Mouse (Mus musculus) cerebellum, adult 18-20 months (tissue): ENCODE data around the gene Ntn5.

Experiments used
- DNase-seq, 2 experiments: peaks; one replicate each; pipeline ENCODE4 v3.0.0; 2021

Ntn5 gene

GRCm38 (mm10) chr7:45700301-45701015 lies 16.6 kb downstream of the Ntn5 start:
- peak; percentile 84 to 87 for DNase-seq

GRCm38 (mm10) chr7:45701072-45701471 lies 17.2 kb downstream of the Ntn5 start:
- DNase-seq, result peak in 1 of 2 experiments; percentile 60

DNA sequence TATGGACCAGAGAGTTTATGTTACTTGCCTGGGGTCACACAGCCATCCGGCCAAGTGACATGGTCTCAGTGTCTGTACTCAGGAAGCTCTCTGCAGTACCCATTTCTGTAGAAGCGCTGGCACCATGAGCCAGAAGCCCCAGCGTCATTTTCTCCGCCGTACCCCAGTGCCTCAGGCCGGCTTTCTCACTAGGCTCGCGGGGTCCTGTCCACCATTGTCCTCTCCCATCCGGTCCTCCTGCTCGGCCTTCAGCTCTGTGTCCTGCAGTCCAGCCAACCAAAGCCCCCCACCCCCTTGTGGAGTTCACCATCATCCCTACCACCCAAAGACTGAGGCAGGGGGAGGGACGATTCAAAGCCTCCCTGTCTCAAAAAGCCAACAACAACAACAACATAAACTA lies 17.8 kb downstream of the Ntn5 start:
- peak in 1 of 2 experiments; percentile 22 for DNase-seq

- DNase-seq, result peak in 1 of 2 experiments; percentile 21
Observed at GRCm38 (mm10) chr7:45702316-45702715, 18.5 kb downstream of the Ntn5 start.

- peak in 1 of 2 experiments; percentile 23 for DNase-seq
Observed at GRCm38 (mm10) chr7:45702809-45703520, 19.1 kb downstream of the Ntn5 start.

- DNase-seq, result no peak
Observed at GRCm38 (mm10) chr7:45703521-45704033, 19.8 kb downstream of the Ntn5 start.

GRCm38 (mm10) chr7:45704046-45704559 lies 20.3 kb downstream of the Ntn5 start:
- DNase-seq, result peak; percentile 71 to 74

DNA sequence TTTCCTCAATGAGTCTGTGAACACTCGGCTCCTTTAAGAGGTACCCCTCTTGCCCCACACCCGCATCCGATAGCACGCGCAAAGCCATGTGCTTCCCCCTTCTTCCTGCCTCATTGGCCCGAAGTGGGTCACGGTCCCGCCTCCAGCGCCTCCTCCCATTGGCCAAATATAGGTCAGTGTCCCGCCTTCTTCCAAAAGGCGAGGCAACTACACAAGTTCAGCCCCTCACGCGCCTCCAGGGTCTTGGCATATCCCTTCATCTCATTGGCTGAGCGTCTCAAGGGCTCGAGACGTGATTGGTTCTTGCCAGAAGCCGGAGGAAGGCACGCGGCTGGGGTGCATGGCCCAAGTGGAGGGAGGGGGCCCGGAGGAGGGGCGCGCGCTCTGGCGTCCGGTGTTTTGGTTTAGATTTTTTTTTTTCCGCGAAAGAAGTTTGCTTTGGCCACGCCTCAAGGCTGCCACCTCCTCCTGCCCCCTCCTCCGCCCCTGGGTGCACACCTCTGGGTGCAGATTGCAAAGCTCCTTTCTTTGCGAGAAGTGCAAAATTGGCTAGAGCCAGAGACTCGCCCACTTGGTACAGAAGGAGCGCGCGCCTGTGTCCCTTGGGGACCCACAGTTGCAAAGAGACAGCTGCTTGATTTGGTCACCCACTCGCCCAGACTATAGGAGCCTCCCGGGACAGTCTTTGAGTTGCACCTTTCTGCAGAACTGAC lies 21.1 kb downstream of the Ntn5 start, which contains the start of gene Dbp:
Gene Dbp, plus strand, starts transcription at position 359 of the 713 bp plus-strand sequence.
- peak; percentile 97 to 100 for DNase-seq

DNA sequence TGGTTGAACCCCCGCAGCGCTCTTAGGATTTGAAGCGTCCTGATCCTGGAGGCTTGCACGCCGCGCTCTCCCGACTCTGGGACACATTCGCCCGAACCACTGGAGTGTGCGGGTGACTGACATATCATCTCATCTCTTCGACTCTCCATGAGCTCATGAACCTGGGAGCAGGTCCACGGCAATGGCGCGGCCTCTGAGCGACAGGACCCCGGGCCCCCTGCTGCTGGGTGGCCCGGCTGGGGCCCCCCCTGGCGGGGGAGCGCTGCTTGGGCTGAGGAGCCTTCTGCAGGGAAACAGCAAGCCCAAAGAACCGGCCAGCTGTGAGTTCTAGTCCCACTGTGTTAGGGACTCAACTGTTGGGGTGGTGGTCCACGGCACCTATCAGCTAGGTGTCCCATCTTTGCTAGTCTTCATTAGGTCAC lies 21.6 kb downstream of the Ntn5 start:
- no peak for DNase-seq

DNA sequence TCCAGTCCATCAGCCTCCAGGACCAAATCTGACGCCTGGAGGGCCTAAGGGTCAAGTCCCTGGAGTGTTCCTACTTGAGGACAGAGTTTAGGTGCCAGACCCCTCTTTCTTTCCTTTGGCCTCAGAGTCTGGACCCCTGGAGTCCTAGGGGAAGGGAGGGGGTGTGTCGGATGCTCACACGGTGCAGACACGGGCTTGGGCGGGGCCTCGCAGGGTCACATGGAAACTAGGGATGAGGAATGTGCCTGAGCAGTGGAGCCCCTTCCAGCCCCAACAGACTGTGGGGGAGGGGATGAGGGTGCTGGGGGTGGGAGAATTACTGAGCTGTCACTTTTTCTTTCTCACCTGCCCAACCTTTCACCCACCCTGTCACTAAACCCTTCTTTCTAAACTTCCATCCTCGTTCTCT lies 22.1 kb downstream of the Ntn5 start:
- peak; percentile 70 to 74 for DNase-seq

DNA sequence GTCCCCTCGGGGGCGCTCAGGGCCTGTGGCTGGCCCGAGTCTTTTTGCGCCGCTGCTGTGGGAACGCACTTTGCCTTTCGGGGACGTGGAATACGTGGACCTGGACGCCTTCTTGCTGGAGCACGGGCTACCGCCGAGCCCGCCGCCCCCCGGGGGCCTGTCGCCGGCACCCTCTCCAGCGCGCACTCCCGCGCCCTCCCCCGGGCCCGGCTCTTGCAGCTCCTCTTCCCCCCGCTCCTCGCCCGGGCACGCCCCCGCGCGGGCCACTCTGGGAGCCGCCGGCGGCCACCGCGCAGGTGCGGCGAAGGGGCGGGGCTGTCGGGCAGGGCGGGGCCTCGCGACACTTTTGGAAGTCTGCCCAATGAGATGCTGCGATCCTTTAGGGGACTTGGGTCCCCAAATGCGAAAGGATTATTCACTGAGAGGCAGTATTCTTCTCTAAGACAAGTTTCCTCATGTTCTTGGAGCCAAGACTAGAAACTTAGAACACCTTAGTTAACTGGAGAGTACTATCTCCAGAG lies 23.0 kb downstream of the Ntn5 start:
- peak; percentile 80 to 89 for DNase-seq

GRCm38 (mm10) chr7:45707375-45707967 lies 23.6 kb downstream of the Ntn5 start:
- peak; percentile 95 to 96 for DNase-seq

GRCm38 (mm10) chr7:45708221-45708761 lies 24.5 kb downstream of the Ntn5 start:
- peak in 1 of 2 experiments; percentile 43 for DNase-seq

- DNase-seq, result peak in 1 of 2 experiments; percentile 23
Observed at GRCm38 (mm10) chr7:45709036-45709435, 25.2 kb downstream of the Ntn5 start.

DNA sequence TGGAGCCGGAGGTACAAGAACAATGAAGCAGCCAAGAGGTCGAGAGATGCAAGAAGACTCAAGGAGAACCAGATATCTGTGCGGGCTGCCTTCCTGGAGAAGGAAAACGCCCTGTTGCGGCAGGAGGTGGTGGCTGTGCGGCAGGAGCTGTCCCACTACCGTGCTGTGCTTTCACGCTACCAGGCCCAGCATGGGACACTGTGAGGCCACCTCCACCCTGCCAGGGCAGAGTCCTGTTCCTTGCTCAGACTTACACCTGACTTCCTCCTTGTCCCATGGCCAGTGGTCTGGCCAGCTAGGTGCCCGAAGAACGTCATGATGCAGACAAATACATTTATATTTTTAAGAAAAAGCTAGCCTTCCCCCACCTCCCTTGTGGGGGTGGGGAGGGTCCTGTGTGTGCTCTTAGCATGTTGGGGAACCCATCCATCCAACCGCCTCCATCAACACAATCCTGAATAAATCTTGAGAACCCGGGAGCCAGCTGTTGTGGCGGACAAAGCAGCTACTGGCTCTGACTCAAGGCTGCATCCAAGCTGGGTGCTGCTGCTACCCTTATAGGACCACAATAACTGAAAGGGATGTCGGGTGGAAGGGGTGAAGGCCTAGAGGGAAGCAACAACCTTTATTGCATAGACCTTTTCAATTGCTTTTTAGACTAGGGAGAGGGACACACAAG lies 26.0 kb downstream of the Ntn5 start:
- peak in 1 of 2 experiments; percentile 22 for DNase-seq

- DNase-seq, result peak in 1 of 2 experiments; percentile 17
Observed at GRCm38 (mm10) chr7:45710477-45711191, 26.8 kb downstream of the Ntn5 start.

DNA sequence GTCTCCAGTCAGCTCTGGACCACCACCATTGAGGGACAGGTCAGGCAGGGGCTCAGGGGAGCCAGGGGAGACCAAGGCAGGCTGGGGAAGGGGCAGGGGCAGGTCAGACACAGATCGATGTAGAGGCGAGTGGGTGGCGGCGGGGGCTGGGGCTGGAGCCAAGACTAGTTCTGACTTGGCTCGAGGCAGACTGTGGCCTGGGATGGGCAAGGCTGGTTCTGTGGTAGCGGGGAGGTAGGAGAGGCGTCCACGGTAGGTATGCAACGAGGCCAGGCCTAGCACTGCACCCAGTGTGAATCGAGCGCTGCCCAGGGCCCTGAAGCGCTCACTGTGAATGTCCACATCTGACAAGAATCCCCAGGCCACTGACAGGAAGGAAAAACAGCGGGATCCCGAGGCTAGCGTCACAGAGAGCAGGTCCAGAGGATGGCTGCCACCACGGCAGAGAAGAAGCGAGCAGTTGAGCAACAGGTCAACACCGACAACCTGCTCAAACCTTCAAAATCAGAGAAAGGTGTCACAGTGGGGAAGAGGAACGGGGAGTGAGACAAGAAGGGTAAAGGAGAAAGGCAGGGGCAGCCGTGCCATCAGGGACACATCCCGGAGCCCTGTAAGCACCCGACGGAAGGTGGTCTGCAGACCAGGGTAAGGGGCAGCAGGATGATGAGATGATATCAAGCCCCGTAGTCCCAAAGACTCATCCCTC lies 27.6 kb downstream of the Ntn5 start:
- DNase-seq, result peak in 1 of 2 experiments; percentile 17

- DNase-seq, result peak in 1 of 2 experiments; percentile 29
Observed at GRCm38 (mm10) chr7:45712022-45712757, 28.4 kb downstream of the Ntn5 start.

DNA sequence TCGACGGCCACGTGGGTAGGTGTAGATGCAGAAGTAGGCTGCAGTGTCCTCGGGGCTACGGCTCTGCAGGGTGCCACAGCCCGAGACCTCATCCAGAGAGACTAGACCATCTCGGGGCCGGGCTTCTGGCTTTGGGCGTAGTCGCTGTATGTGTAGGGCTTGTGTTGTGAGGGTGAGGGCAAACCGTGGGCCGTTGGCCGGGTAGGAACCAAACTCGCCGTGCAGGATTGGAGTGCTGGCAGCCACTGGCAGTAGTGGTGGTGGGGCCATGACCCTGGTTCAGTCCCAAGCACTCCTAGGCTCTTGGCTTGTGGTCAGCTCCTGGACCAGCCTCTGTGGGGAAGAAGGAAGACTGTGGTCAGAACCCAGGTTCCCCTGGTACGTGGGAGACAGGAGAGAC lies 29.6 kb downstream of the Ntn5 start:
- DNase-seq, result peak in 1 of 2 experiments; percentile 30
